Mouse (Mus musculus) myocyte (in vitro differentiated cells): ENCODE measurements around the gene Shld1.

Source experiments
- E2F4 ChIP-seq: IDR thresholded peaks from one replicate; pipeline ENCODE4 v1.6.1; 2011; ENCODE audit warnings: mild to moderate bottlenecking, control low read depth, moderate library complexity; ENCODE audit not compliant: insufficient read depth
- MAX ChIP-seq: IDR thresholded peaks from one replicate; pipeline ENCODE4 v1.6.1; 2011; ENCODE audit warnings: low read depth, mild to moderate bottlenecking, control low read depth
- MYOD1 ChIP-seq, 3 experiments: IDR thresholded peaks; one replicate each; pipeline ENCODE4 v1.6.1; 2011; ENCODE audit warnings: control low read depth in 2 of 3, low read depth in 2 of 3, mild to moderate bottlenecking in 2 of 3, moderate library complexity in 1 of 3; ENCODE audit not compliant: insufficient read length in 2 of 3, control insufficient read depth in 1 of 3
- POLR2A ChIP-seq: IDR thresholded peaks from one replicate; pipeline ENCODE4 v1.6.1; 2011; ENCODE audit warnings: low read depth, mild to moderate bottlenecking, control low read depth, moderate library complexity; ENCODE audit not compliant: insufficient read length
- SRF ChIP-seq: IDR thresholded peaks from one replicate; pipeline ENCODE4 v1.6.1; 2011; ENCODE audit warnings: low read depth; ENCODE audit not compliant: control insufficient read depth, insufficient read length
- TCF12 ChIP-seq: IDR thresholded peaks from one replicate; pipeline ENCODE4 v1.6.1; 2011; ENCODE audit warnings: mild to moderate bottlenecking, control low read depth; ENCODE audit not compliant: poor library complexity, insufficient read depth, severe bottlenecking

DNA sequence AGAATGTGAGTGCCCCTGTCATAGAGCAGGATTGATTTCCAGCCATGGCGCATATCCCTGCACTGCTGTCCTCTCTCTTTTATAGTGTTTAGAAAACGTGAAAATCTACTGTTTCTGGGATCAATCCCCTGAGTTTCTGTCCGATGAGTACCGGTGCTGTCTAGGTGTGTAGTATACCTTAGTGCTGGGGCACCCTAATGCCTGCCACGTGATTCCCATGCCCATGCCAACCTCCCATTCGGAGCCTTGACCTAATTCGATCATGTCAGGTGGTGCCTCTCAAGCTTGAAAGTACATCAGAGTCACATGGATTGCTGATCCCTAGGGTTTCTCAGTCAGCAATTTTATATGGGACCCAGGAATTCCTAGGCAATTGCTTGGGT lies 107.5 kb downstream of the Shld1 start:
- TF ChIP-seq POLR2A (no peak), E2F4 (no peak), MAX (no peak), SRF (no peak), TCF12 (no peak), MYOD1 (IDR thresholded peaks at IDR 0.05; ENCODE audit: control insufficient read depth in 1 of 3, insufficient read length in 2 of 3, low read depth in 2 of 3) (no peak)
